Mouse (Mus musculus) ovary, postnatal 36 days (tissue): Measurements from ENCODE around the gene Prl8a8.

ENCODE experiments used
- DNase-seq: peaks from one replicate; pipeline ENCODE4 v3.0.0; 2022; ENCODE audit warnings: low spot score, mixed read lengths

The Prl8a8 gene

DNA sequence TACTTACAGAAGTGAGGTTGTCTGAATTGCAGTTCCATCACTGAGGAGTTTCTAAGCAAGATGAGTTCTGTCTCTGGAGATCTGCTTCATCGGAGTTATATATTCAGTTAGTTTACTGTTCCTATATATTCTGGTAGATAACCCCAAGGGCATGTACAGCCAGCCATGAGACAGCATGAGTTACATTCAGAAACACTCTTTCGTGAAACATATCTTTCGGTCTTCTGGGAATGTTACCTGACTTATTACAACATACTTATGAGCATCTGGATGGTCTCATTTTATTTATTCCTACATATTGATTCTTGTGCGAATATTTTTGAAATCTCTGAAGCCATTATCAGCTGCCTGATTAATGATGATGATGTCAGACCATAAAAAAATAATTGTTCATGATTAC, at the start of gene Prl8a8:
Gene Prl8a8 (minus strand): TSS at position 101 of the 400 bp plus-strand sequence.
- DNase-seq, result no peak

DNA sequence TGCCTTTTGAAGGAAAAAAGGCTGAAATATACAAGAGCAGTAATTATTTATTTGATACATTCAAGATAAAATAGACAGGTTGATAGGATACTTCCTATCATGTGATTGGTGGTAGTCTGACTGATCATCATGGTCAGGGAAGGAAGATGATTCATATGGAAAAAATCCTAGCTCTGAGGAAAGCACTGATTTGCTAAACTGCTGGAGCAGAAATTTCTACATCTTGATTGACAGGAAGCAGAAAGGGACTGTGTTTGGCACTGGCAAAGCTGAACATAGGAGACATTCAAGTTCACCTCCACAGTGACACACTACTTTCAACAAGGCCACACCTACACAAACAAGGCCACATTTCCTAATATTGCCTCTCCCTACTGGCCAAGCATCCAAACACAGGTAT, 40.3 kb upstream of the Prl8a8 start:
- DNase-seq, result no peak

DNA sequence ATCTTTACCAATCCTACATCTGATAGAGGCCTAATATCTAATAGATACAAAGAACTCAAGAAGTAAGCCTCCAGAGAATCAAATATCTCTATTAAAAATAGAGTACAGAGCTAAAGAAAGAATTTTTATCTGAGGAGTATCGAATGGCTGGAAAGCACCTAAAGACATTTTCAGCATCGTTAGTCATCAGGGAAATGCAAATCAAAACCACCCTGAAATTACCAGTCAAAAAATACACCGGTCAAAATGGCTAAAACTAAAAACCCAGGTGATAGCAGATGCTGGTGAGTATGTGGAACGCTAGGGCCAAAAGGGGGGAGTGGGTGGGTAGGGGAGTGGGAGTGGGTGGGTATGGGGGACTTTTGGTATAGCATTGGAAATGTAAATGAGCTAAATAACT, 10.1 kb upstream of the Prl8a8 start:
- no peak for DNase-seq

DNA sequence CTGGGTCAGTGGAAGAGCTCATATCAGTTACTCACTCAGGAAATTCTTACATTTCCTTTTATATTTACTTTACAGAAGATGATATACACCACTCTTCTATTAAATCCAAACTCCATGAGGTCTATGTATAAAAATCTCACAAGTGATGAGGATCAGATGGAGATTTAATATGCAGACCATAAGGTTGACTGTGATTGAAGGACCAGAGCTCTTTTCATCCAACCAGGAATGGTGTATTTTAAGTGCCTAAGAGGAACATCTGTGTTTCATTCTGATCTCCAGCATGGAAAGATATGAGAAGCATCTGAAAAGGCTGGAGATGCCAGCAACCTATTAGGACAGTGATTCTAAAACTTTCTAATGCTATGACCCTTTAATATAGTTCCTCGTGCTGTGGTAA, 5.4 kb downstream of the Prl8a8 start:
- no peak for DNase-seq
